Mouse (Mus musculus): ENCODE measurements around the gene Mthfd2l.
A peak's percentile ranks its signal among the peaks of the same experiment; 100 is the strongest.

The Mthfd2l gene

DNA sequence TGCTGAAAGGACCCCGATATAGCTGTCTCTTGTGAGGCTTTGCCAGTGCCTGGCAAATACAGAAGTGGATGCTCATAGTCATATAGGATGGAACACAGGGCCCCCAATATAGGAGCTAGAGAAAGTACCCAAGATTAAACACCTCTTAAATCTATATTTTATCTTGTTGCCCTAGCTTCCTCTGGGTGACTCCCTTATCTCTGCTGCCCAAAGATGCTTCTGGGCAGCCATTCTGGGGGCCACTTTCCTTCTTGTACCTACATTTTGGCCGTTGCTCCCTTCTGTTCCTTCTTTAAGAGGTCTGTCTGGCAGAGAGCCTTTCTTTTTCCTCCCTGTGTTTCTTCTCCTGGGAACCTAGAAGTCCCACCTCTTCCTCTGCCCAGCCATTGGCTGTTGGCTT is 14.5 kb downstream of the Mthfd2l start:
- no peak for DNase-seq (ENCODE audit: low spot score in 2 of 2)

DNA sequence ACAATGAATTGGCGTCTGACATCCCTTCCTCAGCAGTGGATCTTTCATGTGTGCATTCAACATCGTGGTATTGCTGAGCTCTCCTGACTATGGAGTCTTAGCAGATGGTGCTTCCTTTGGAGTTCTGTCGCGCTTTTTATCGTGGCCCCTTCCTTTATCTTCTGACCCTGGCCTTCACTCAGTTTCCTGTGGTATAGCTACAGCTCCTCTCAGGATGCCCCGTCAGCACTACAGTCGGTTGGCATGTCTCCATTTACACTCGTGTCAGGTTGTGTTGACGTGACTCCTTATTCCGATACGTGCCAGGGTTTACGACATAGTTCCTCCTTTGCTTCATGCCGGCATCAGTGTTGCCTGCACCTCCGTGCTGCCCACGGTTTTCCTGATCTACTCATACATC is 18.6 kb downstream of the Mthfd2l start:
- DNase-seq (ENCODE audit: low spot score in 2 of 2): no peak

GRCm38 (mm10) chr5:90951475-90951874 is 20.6 kb downstream of the Mthfd2l start:
- peak in 1 of 2 experiments; percentile 12 for DNase-seq (ENCODE audit: low spot score in 2 of 2)

GRCm38 (mm10) chr5:90952731-90953481 is 22.0 kb downstream of the Mthfd2l start:
- DNase-seq (ENCODE audit: low spot score in 2 of 2): no peak

- no peak for DNase-seq (ENCODE audit: low spot score in 2 of 2)
These were observed 33.4 kb downstream of the Mthfd2l start for GRCm38 (mm10) chr5:90964316-90964715.

- DNase-seq (ENCODE audit: low spot score in 2 of 2): no peak
These were observed 33.8 kb downstream of the Mthfd2l start for GRCm38 (mm10) chr5:90964764-90965163.

DNA sequence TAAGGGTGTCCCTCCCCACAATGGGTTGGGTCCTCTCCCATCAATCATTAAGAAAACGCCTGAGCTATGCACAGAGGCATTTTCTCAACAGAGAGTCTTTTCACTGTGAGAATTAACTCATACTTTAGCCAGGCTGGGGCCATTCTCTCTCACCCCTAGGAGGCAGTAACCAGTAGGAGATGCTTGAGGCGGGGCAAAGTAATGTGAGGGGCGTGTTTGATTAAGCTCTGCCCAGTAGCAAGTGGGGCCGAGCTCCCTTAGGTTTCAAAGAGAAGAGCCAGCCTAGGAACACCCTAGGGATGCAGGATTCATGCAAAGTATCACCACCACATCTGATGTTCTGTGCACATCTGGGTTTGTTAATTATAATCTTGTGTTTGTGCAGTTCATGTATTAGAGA is 34.5 kb downstream of the Mthfd2l start:
- no peak for DNase-seq (ENCODE audit: low spot score in 2 of 2)

- DNase-seq (ENCODE audit: low spot score in 2 of 2): peak; percentile 47 to 75
These were observed 46.3 kb downstream of the Mthfd2l start for GRCm38 (mm10) chr5:90977244-90977643.

GRCm38 (mm10) chr5:90980297-90980696 is 49.4 kb downstream of the Mthfd2l start:
- DNase-seq (ENCODE audit: low spot score in 2 of 2): no peak

GRCm38 (mm10) chr5:90987605-90988004 is 56.7 kb downstream of the Mthfd2l start:
- no peak for DNase-seq (ENCODE audit: low spot score in 2 of 2)

DNA sequence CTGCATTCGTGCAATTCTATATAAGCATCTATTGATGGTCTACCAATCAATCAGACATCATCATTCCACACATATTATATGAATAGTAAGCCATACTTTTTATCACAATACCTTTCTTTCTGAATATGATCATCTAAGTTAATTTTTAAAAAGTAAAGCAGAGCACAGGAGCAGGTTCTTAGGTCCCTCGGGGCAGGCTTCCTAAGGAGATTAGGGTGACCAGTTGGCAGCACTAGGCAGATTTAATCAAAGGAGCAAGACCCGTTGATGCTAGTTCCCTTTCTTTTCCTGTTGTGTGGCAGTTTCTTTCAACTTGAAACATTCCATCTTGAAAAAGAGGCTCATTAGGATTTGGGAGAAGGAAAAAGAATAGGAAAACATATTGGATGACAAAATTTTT is 57.2 kb downstream of the Mthfd2l start:
- no peak for DNase-seq (ENCODE audit: low spot score in 2 of 2)

GRCm38 (mm10) chr5:90988592-90988991 is 57.7 kb downstream of the Mthfd2l start:
- DNase-seq (ENCODE audit: low spot score in 2 of 2): no peak

GRCm38 (mm10) chr5:90999942-91000341 is 69.0 kb downstream of the Mthfd2l start:
- DNase-seq (ENCODE audit: low spot score in 2 of 2): no peak

DNA sequence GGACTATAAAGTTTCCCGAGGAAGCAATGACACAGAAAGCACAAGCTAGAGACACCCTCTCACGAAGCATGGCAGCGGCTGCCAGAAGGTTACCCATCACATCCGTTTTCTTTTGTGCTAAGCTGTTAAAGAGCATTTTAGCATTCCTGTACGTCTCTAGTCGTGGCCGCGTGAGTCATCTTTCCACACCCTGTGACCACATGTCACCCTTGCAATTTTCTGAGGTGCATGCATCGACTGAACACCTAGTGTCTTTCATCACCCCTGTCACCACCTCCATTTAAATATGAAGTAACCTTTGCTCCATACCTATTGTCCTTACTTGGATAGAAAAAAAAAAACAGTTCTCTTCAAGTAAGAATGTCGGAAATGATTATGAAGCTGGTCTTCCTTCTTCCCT is 84.3 kb downstream of the Mthfd2l start:
- DNase-seq (ENCODE audit: low spot score in 2 of 2): no peak

GRCm38 (mm10) chr5:91023114-91023513 is 92.2 kb downstream of the Mthfd2l start:
- DNase-seq (ENCODE audit: low spot score in 2 of 2): no peak

DNA sequence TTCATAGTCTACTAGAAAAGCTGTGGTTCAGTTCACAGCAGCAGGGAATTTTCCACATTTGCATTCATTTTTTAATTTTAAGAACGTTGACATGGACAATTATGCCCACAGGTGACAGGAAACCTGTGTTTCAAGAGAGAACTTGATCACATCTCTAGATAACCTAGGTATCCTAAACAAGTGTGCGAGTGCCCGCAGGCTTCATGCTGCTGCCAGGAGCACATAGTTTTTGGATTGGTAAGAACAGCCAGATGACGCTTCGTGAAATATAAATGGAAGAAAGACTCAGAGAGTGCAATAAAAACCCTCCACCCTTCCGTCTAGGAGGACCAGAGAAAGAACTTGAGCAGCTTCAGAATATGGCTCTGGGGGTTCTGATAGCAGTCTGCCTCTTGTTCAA is 96.2 kb downstream of the Mthfd2l start, which contains the start of gene Epgn:
Gene Epgn (plus strand): TSS at position 301 of the 400 bp plus-strand sequence.
- no peak for DNase-seq (ENCODE audit: low spot score in 2 of 2)

- DNase-seq (ENCODE audit: low spot score in 2 of 2): no peak
These were observed 96.9 kb downstream of the Mthfd2l start for GRCm38 (mm10) chr5:91027840-91028239.

DNA sequence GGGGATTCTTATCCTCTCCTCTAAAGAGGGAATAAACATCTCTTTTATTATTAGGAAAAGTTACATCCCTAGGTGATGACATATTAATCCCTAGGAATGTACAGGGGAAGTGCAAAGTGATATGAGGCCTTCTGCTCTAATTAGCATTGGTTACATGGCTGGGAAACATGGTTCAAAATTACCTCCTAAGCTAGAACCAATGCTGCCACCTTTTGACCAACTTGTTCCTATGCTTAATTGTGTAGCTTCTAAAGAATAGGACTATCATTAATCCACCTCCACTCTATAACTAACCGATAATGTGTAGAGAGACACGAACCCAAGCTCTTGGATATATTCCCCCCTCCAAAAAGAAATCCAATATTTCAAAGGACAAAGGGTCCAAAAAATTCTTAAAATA is 99.7 kb downstream of the Mthfd2l start:
- DNase-seq (ENCODE audit: low spot score in 2 of 2): no peak

DNA sequence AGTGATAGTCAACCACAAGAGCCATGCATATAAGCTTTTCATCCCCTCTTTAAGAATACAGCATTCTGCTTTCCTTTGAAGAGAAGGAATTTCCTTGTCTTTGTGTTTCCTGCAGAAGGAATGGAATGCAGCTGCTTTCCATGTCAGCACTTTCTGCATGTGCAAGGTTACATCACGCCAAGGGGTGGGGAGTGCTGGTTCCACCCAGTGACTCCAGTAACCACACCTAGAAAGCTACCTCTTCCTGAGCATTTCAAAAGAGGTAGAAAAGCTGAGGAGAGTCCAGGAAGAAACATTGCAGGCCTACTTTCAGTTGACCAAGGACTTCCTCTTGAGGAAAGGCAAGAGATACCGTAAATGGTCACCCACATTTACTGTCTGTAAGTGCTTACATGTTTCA is 104.4 kb downstream of the Mthfd2l start:
- no peak for DNase-seq (ENCODE audit: low spot score in 2 of 2)

- DNase-seq (ENCODE audit: low spot score in 2 of 2): peak; percentile 3 to 6
These were observed 105.7 kb downstream of the Mthfd2l start for GRCm38 (mm10) chr5:91036628-91037027.

- no peak for DNase-seq (ENCODE audit: low spot score in 2 of 2)
These were observed 106.8 kb downstream of the Mthfd2l start for GRCm38 (mm10) chr5:91037756-91038155.

DNA sequence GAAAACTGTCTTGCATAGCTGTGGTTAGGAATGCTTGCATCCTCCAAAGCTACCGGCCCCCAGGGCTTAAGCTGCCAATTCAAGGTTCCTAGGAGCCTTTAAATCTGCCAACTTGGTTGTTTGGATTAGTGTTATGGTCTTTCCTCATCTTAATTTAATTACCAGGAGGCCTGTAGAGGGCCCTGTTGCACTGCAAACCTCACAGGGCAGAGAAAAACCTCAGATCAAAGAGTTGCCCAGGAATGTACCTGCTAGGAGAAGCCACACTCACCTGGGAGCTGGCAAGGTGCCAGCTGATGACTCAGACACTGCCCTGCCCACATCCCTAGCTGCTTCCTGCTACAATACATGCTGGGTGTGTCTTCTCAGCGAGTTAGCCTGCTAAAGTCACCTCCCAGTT is 107.6 kb downstream of the Mthfd2l start:
- DNase-seq (ENCODE audit: low spot score in 2 of 2): peak; percentile 84 to 85

DNA sequence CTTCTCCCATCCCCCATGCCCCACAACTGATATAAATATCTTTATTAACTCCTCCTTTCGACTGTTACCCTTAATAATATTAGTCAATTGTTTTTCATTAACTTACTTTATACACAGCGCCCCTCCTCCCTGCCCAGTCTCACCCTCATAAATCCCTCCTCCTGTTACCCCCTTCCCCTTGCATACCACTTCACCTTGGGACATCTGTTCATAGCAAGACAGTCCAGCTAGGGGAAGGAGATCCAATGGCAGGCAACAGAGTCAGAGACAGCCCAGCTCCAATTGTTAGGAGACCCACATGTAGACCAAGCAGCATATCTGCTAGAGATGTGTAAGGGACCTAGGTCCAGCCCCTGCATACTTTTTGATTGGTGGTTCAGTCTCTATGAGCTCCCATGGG is 108.0 kb downstream of the Mthfd2l start:
- DNase-seq (ENCODE audit: low spot score in 2 of 2): no peak

DNA sequence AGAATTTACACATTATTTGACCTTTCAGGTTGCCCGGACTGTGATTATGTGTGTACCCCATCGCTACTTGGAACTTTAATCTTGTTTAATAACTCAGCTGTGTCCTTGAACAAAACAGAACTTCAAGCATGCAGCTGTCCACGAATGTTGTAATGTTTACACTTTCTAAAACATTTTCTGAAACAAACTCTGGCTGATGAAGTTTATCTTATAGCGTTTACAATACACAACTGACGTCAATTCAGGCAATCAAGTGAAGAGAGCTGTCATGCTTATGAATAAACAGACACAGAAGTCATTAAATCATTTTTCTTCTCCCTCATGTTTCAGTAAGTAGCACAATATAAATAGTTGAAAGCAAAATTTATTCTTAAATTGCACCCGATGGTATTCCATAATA is 117.1 kb downstream of the Mthfd2l start:
- no peak for DNase-seq (ENCODE audit: low spot score in 2 of 2)
